Mouse (Mus musculus) embryonic facial prominence, embryonic 14.5 days (tissue): Measurements from ENCODE around the gene Gm20721. TPM values are rescaled to one million over a fixed set of nuclear protein-coding genes. Genes with fewer than 3 reads are reported as not detected.
A peak's percentile ranks its signal among the peaks of the same experiment; 100 is the strongest.

ENCODE experiments used
- ATAC-seq: fragments of 200-750 bp; cut with Nextera tagmentation; 2 replicates; pipeline ENCODE4 v1.8.0; 2017; ENCODE audit warnings: low read depth, moderate number of reproducible peaks, moderate TSS enrichment
- DNase-seq: peaks from one replicate; pipeline ENCODE4 v3.0.0-alpha.2; 2015; ENCODE audit warnings: low spot score
- H3K27ac ChIP-seq: fragments of 300-500 bp; sonication (generic); replicated peaks from 2 replicates; pipeline ENCODE4 v1.5.1; 2014; ENCODE audit warnings: low read depth, mild to moderate bottlenecking, low read length, moderate library complexity
- H3K27me3 ChIP-seq: fragments of 300-500 bp; sonication (generic); replicated peaks from 2 replicates; pipeline ENCODE4 v1.6.1; 2014; ENCODE audit warnings: low read length; ENCODE audit not compliant: control insufficient read depth, insufficient read depth
- H3K36me3 ChIP-seq: fragments of 300-500 bp; sonication (generic); 2 replicates; pipeline ENCODE4 v1.6.1; 2014; ENCODE audit warnings: low read length, mixed read lengths; ENCODE audit not compliant: control insufficient read depth, insufficient read depth
- H3K4me1 ChIP-seq: fragments of 300-500 bp; sonication (generic); 2 replicates; pipeline ENCODE4 v1.6.1; 2014; ENCODE audit warnings: antibody characterized with exemption, low read length; ENCODE audit not compliant: control insufficient read depth, insufficient read depth
- H3K4me2 ChIP-seq: fragments of 300-500 bp; sonication (generic); 2 replicates; pipeline ENCODE4 v1.6.1; 2014; ENCODE audit warnings: low read depth, mild to moderate bottlenecking, low read length, moderate library complexity, mixed read lengths
- H3K4me3 ChIP-seq: fragments of 300-500 bp; sonication (generic); 2 replicates; pipeline ENCODE4 v1.5.1; 2014; ENCODE audit warnings: low read depth, mild to moderate bottlenecking, low read length
- H3K9ac ChIP-seq: fragments of 300-500 bp; sonication (generic); 2 replicates; pipeline ENCODE4 v1.6.1; 2014; ENCODE audit warnings: low read depth, mild to moderate bottlenecking, low read length, moderate library complexity, mixed read lengths
- H3K9me3 ChIP-seq: fragments of 300-500 bp; sonication (generic); 2 replicates; pipeline ENCODE4 v1.6.1; 2016; ENCODE audit warnings: low read length; ENCODE audit not compliant: control insufficient read depth
- WGBS: fragments of 180-500 bp; shearing (Covaris S2); extraction: QIAGEN DNeasy Blood & Tissue Kit; methylation state at CpG from one replicate; pipeline ENCODE4 v1.1.7; 2014; 5-methylcytosine and 5-hydroxymethylcytosine counted together
- polyA plus RNA-seq: library from polyadenylated mRNA; unstranded; fragments of >200 nt; fragmentation: Nextera tagmentation; extraction: Ambion mirVana; gene quantifications from 2 replicates; pipeline ENCODE4 v1.2.1, GENCODE M21; 2014

Gm20721 gene
- polyA plus RNA-seq, 1 experiment from 2014 or later: 18.1 TPM

GRCm38 (mm10) chr2:174310913-174311514 lies 35.5 kb downstream of the Gm20721 start:
- Histone ChIP-seq H3K27ac (no peak overlapping the region), H3K27me3 (no peaks in the 10 kb centered on the region), H3K4me1 (no peaks in the 10 kb centered on the region; the same call in 1 of the 2 replicates), H3K4me3 (no peak overlapping the region), H3K4me2 (no peak overlapping the region), H3K9me3 (no peaks in the 10 kb centered on the region), H3K9ac (0 out of 2 replicates have a peak overlapping the region, but pooled peaks have one; percentile 19), H3K36me3 (no peaks in the 10 kb centered on the region)
- WGBS: 13% methylated on average over 7 of the region's 7 CpGs
- DNase-seq (peak; percentile 87), ATAC-seq (peak; percentile 70)

DNA sequence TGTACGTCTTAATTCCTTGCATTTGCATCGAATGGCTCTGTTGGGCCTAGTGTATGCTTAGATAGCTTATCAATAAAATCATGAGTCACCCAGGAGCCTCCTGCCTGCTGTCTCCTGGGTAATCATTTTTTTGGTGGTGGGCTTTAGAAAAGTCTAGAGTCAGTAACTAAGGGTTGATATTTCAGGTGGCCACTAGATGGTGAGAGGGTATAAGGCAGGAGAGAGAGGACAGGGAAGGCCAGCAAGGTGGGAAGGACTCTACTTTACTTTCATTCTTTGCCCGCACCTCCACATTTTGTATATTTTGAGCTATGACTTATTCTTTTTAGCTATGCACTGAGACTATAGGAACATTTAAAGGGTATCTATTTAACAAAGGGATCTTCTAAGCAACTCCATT lies 38.6 kb downstream of the Gm20721 start:
- WGBS: 78% methylated on average over 3 of the region's 3 CpGs
- no peak for ATAC-seq
- no peak for DNase-seq

GRCm38 (mm10) chr2:174305646-174306045 lies 40.9 kb downstream of the Gm20721 start:
- H3K36me3 ChIP-seq: peaks cover 5% of the 10 kb centered on the region; the same call in 1 of the 2 replicates
- H3K4me3 ChIP-seq: no peak overlapping the region
- no peak for ATAC-seq
- no peak for DNase-seq
- H3K9me3 ChIP-seq: peaks cover 5% of the 10 kb centered on the region
- no peak overlapping the region for H3K4me2 ChIP-seq
- WGBS: 14% methylated on average over 5 of the region's 5 CpGs
- no peak overlapping the region for H3K27ac ChIP-seq
- no peaks in the 10 kb centered on the region for H3K4me1 ChIP-seq
- H3K9ac ChIP-seq: no peak overlapping the region
- H3K27me3 ChIP-seq: peaks cover 5% of the 10 kb centered on the region; the same call in 1 of the 2 replicates

More for the DNA sequence above, 38.6 kb downstream of the Gm20721 start:
- H3K4me2 ChIP-seq: no peak overlapping the region
- H3K27me3 ChIP-seq: no peaks in the 10 kb centered on the region
- H3K36me3 ChIP-seq: no peaks in the 10 kb centered on the region
- H3K4me3 ChIP-seq: no peak overlapping the region
- no peak overlapping the region for H3K9ac ChIP-seq
- no peak overlapping the region for H3K27ac ChIP-seq
- H3K9me3 ChIP-seq: no peaks in the 10 kb centered on the region
- no peaks in the 10 kb centered on the region for H3K4me1 ChIP-seq

DNA sequence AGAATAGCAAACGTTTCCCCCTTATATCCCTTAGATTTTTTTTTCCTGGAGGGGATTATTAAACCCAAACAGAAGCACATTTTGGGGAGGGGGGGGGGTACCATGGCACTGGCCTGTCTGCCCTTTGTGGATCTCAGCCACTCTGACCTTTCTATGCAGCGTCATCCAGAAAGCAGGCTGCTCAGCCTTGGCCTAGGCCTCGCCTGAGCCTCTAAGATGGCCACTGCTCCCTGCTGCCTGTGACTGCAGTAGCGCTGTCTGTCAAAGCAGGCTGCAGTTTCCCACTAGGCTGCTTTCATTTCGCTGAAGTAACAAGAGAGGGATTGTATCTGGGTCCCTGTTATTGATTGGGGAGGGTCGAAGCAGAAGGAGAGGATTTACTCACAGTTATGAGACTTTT lies 44.0 kb downstream of the Gm20721 start:
- 33% methylated on average over 6 of the region's 6 CpGs for WGBS
- DNase-seq (no peak), ATAC-seq (no peak)

DNA sequence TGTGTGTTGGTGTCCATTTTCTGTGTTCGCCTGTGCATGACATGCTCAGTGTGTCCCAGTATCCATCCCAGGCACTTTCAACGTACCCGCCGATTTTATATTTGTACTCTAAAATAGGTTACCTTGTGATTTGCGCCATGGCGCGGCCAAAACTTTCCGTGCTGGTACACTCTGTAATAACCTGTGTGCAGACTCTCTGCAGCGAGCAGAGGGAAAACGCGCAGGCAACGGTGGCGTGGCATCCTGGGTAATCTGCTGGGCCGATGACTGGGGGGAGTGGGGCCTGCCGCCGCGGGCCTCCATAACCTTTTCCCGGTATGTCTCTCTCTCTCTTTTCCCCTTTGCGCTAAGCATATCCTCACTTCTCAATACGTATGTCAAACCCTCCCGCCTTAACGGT lies 45.8 kb downstream of the Gm20721 start:
- peaks cover 55% of the 10 kb centered on the region for H3K9me3 ChIP-seq
- H3K4me2 ChIP-seq: peak overlapping the region; percentile 57
- peaks cover 34% of the 10 kb centered on the region for H3K27me3 ChIP-seq
- H3K4me1 ChIP-seq: no peaks in the 10 kb centered on the region
- H3K9ac ChIP-seq: peak overlapping the region; percentile 55
- peak overlapping the region; percentile 39 for H3K4me3 ChIP-seq
- ATAC-seq: no peak
- peaks cover 44% of the 10 kb centered on the region for H3K36me3 ChIP-seq
- no peak for DNase-seq
- H3K27ac ChIP-seq: no peak overlapping the region
- 63% methylated on average over 22 of the region's 22 CpGs for WGBS

More for the DNA sequence above, 44.0 kb downstream of the Gm20721 start:
- H3K27me3 ChIP-seq: peaks cover 31% of the 10 kb centered on the region
- no peaks in the 10 kb centered on the region for H3K4me1 ChIP-seq
- no peak overlapping the region for H3K4me2 ChIP-seq
- no peak overlapping the region for H3K4me3 ChIP-seq
- H3K36me3 ChIP-seq: peaks cover 32% of the 10 kb centered on the region
- no peak overlapping the region for H3K27ac ChIP-seq
- peaks cover 36% of the 10 kb centered on the region for H3K9me3 ChIP-seq
- no peak overlapping the region for H3K9ac ChIP-seq

GRCm38 (mm10) chr2:174300186-174300585 lies 46.3 kb downstream of the Gm20721 start:
- Histone ChIP-seq H3K36me3 (peaks cover 47% of the 10 kb centered on the region), H3K27ac (no peak overlapping the region), H3K27me3 (peaks cover 34% of the 10 kb centered on the region), H3K9me3 (peaks cover 59% of the 10 kb centered on the region), H3K4me1 (no peaks in the 10 kb centered on the region), H3K9ac (peak overlapping the region; percentile 55), H3K4me2 (peak overlapping the region; percentile 57), H3K4me3 (peak overlapping the region; percentile 39)
- ATAC-seq (no peak), DNase-seq (no peak)
- WGBS: 61% methylated on average over 12 of the region's 27 CpGs

GRCm38 (mm10) chr2:174299771-174300160 lies 46.7 kb downstream of the Gm20721 start:
- Histone ChIP-seq H3K9ac (peak overlapping the region; percentile 55), H3K4me2 (peak overlapping the region; percentile 57), H3K9me3 (peaks cover 64% of the 10 kb centered on the region), H3K27me3 (peaks cover 34% of the 10 kb centered on the region), H3K4me1 (no peaks in the 10 kb centered on the region), H3K36me3 (peaks cover 51% of the 10 kb centered on the region), H3K27ac (no peak overlapping the region), H3K4me3 (peak overlapping the region; percentile 39)
- WGBS: 76% methylated on average over 29 of the region's 34 CpGs
- no peak for ATAC-seq
- no peak for DNase-seq

DNA sequence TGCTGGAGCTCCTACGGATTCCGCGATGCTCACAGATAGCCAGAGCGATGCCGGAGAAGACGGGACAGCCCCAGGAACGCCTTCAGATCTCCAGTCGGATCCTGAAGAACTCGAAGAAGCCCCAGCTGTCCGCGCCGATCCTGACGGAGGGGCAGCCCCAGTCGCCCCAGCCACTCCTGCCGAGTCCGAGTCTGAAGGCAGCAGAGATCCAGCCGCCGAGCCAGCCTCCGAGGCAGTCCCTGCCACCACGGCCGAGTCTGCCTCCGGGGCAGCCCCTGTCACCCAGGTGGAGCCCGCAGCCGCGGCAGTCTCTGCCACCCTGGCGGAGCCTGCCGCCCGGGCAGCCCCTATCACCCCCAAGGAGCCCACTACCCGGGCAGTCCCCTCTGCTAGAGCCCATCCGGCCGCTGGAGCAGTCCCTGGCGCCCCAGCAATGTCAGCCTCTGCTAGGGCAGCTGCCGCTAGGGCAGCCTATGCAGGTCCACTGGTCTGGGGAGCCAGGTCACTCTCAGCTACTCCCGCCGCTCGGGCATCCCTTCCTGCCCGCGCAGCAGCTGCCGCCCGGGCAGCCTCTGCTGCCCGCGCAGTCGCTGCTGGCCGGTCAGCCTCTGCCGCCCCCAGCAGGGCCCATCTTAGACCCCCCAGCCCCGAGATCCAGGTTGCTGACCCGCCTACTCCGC lies 47.3 kb downstream of the Gm20721 start:
- peak overlapping the region; percentile 55 for H3K9ac ChIP-seq
- peaks cover 69% of the 10 kb centered on the region for H3K9me3 ChIP-seq
- H3K4me2 ChIP-seq: peak overlapping the region; percentile 57
- H3K27ac ChIP-seq: no peak overlapping the region
- H3K36me3 ChIP-seq: peaks cover 53% of the 10 kb centered on the region
- 51% methylated on average over 30 of the region's 48 CpGs for WGBS
- H3K27me3 ChIP-seq: peaks cover 34% of the 10 kb centered on the region
- ATAC-seq: no peak
- no peaks in the 10 kb centered on the region for H3K4me1 ChIP-seq
- H3K4me3 ChIP-seq: peak overlapping the region; percentile 39
- no peak for DNase-seq
